Mouse (Mus musculus) forebrain, embryonic 15.5 days (tissue): ENCODE results near the gene Apopt1. TPM values are rescaled to one million over a fixed set of nuclear protein-coding genes. Genes with fewer than 3 reads are reported as not detected.
A peak's percentile ranks its signal among the peaks of the same experiment; 100 is the strongest.

ENCODE experiments used
- ATAC-seq: fragments of 200-750 bp; cut with Nextera tagmentation; replicated peaks from 2 replicates; pipeline ENCODE4 v1.8.0; 2017; ENCODE audit warnings: mild to moderate bottlenecking, moderate TSS enrichment, moderate library complexity
- H3K27ac ChIP-seq: fragments of 300-500 bp; sonication (generic); replicated peaks from 2 replicates; pipeline ENCODE4 v1.5.1; 2015; ENCODE audit warnings: mild to moderate bottlenecking, inconsistent platforms
- H3K27me3 ChIP-seq: fragments of 300-500 bp; sonication (generic); 2 replicates; pipeline ENCODE4 v1.6.1; 2015; ENCODE audit warnings: inconsistent platforms
- H3K36me3 ChIP-seq: fragments of 300-500 bp; sonication (generic); 2 replicates; pipeline ENCODE4 v1.6.1; 2015; ENCODE audit warnings: mild to moderate bottlenecking, inconsistent platforms
- H3K4me1 ChIP-seq: fragments of 300-500 bp; sonication (generic); 2 replicates; pipeline ENCODE4 v1.6.1; 2015; ENCODE audit warnings: inconsistent platforms
- H3K4me2 ChIP-seq: fragments of 300-500 bp; sonication (generic); replicated peaks from 2 replicates; pipeline ENCODE4 v1.6.1; 2015; ENCODE audit warnings: mild to moderate bottlenecking, inconsistent platforms
- H3K4me3 ChIP-seq: fragments of 300-500 bp; sonication (generic); 2 replicates; pipeline ENCODE4 v1.5.1; 2015; ENCODE audit warnings: mild to moderate bottlenecking, inconsistent platforms
- H3K9ac ChIP-seq: fragments of 300-500 bp; sonication (generic); replicated peaks from 2 replicates; pipeline ENCODE4 v1.6.1; 2015; ENCODE audit warnings: mild to moderate bottlenecking, inconsistent platforms
- H3K9me3 ChIP-seq: fragments of 300-500 bp; sonication (generic); 2 replicates; pipeline ENCODE4 v1.6.1; 2016; ENCODE audit warnings: inconsistent platforms
- WGBS: fragments of 180-500 bp; shearing (Covaris S2); methylation state at CpG from one replicate; pipeline ENCODE4 v1.1.7; 2015; ENCODE audit warnings: mixed read lengths; 5-methylcytosine and 5-hydroxymethylcytosine counted together
- polyA plus RNA-seq: library from polyadenylated mRNA; unstranded; fragments of >200 nt; fragmentation: Nextera tagmentation; extraction: Ambion mirVana; gene quantifications from 2 replicates; pipeline ENCODE4 v1.2.1, GENCODE M21; 2015

The Apopt1 gene
- polyA plus RNA-seq, 1 experiment from 2014 or later, result 48.2 TPM

DNA sequence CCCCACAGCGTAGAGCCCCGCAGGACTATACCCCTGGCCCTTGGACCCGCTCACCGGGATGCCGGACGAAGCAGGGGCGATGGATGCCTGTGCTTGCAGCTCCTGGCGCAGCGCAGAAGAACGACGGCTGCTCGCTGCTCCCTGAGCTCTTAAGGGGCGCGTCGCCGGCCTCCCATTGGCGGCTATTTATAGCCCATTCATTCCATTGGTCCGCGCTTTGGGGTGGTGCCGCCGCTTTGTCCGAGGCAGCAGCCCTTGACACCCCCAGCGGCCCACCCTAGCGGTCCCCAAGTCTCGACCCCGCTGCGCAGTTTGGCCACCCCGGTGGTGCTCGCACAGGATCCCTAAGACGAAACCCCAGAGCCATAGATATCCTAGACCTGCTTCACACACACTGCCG, 40.9 kb upstream of the Apopt1 start, which contains the start of gene Ckb:
Gene Ckb (minus strand): TSS at position 163 of the 400 bp plus-strand sequence.
- Histone ChIP-seq H3K9ac (peak within 1 kb of the TSS; percentile 96), H3K36me3 (peaks cover 11% of the 10 kb centered on the region; the same call in 1 of the 2 replicates), H3K4me1 (peaks cover 40% of the 10 kb centered on the region), H3K4me3 (peak within 1 kb of the TSS; percentile 90), H3K4me2 (peak within 1 kb of the TSS; percentile 71), H3K27me3 (no peaks in the 10 kb centered on the region), H3K27ac (peak within 1 kb of the TSS; percentile 91), H3K9me3 (no peaks in the 10 kb centered on the region)
- ATAC-seq, result peak; percentile 89
- WGBS, result under 1% methylated on average over 31 of the region's 31 CpGs

- ATAC-seq, result no peak; the same call in 1 of the 2 replicates
- Histone ChIP-seq H3K27ac (peak overlapping the region; percentile 91), H3K9ac (peak overlapping the region; percentile 96), H3K9me3 (no peaks in the 10 kb centered on the region), H3K36me3 (peaks cover 11% of the 10 kb centered on the region; the same call in 1 of the 2 replicates), H3K4me1 (peaks cover 44% of the 10 kb centered on the region), H3K4me3 (peak overlapping the region; percentile 90), H3K4me2 (peak overlapping the region; percentile 71), H3K27me3 (no peaks in the 10 kb centered on the region)
- WGBS, result 12% methylated on average over 12 of the region's 12 CpGs
These were observed 40.5 kb upstream of the Apopt1 start for GRCm38 (mm10) chr12:111672581-111672980.

DNA sequence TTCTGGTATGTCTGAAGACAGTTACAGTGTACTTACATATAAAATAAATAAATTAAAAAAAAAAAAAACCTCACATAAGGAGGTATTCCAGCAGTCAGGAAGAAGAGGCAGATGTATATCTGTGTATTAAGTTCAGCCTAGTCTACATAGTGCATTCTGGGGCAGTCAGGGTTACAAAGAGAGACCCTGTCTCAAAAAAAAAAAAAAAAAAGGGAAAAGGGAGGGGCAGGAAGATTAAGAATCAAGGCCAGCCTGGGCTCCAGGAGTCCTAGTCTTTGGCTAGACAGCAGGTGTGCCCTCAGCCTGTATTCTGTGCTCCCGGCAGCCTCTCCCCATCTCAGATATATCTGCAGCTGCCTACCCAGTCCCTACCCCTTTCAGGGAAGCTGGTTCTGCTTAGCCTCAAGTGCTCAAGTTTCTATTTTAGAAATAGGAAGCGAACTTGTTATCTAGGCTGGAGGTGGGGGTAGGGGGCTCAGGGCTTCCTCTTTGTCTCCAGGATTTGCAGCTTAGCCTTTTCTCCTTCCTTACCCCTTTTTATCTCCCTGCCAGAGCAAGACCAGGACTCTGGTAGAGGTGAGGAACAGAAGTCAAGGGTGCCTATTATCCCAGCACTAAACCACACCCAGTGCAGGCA, 38.1 kb upstream of the Apopt1 start:
- peaks cover 4% of the 10 kb centered on the region; the same call in 1 of the 2 replicates for H3K36me3 ChIP-seq
- no peak overlapping the region for H3K9ac ChIP-seq
- ATAC-seq, result no peak
- H3K4me1 ChIP-seq, result peaks cover 44% of the 10 kb centered on the region
- H3K4me3 ChIP-seq, result no peak overlapping the region
- H3K9me3 ChIP-seq, result no peaks in the 10 kb centered on the region
- H3K27me3 ChIP-seq, result no peaks in the 10 kb centered on the region
- WGBS, result 78% methylated on average over 2 of the region's 2 CpGs
- H3K27ac ChIP-seq, result no peak overlapping the region
- no peak overlapping the region for H3K4me2 ChIP-seq

DNA sequence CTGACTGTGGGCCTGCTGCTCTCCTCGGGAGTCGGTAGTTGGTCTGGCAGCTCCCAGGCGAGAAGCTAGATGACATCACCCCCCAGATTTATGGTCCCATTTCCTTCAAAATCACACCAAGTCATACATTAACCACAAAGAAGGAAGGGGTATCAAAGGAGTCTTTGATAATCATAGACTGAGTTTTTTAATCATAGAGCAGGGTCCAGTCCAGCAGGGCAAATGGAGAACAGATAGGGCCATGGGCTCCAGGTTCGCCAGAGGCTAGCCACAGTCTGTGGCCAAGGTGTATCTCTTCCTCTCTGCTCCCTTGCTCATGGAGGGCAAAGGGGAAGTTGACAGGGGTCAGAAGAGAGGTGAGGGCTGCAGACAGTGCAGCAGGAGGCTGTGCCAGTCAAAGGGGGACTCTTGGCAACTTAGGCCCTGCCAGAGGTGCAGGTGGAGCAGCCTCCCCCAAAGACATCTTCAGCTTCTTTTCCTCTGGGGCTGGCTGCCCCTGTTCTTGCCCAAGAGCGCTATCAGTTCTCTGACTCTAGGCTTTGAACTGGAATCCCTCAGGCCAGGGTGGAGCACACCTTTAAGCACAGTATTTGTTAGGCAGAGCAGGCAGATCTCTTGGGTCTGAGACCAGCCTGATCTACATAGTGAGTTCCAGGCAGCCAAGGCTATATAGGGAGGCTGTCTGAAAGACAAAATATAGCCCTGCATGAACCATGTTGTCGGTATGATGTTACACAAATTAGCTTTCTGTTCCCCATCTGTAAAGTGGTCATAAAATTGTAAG, 37.1 kb upstream of the Apopt1 start:
- Histone ChIP-seq H3K9ac (no peak overlapping the region), H3K4me1 (peaks cover 34% of the 10 kb centered on the region), H3K9me3 (no peaks in the 10 kb centered on the region), H3K4me2 (no peak overlapping the region), H3K4me3 (no peak overlapping the region), H3K27ac (no peak overlapping the region), H3K36me3 (no peaks in the 10 kb centered on the region), H3K27me3 (no peaks in the 10 kb centered on the region)
- 91% methylated on average over 6 of the region's 6 CpGs for WGBS
- no peak for ATAC-seq

DNA sequence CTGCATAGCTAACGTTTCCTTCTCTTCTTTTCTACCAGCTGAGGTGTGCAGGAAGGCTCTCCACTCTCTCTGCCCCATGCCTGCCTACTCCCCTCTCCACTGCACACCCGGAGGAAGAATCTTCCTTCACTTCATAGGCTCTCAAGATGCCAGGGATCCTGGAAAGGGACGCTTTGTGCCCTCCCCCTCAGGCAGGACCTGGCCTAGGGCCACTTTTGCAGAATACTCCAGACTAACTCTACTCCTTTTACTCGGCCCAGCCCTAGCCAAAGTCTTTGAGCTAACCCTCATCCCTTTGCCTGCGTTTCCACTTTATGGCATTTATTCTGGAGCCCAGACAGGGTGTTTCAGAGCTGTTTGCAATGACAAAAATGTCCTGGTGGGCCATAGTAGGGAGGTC, 35.6 kb upstream of the Apopt1 start:
- H3K9me3 ChIP-seq, result no peaks in the 10 kb centered on the region
- peak overlapping the region; percentile 96 for H3K4me3 ChIP-seq
- no peaks in the 10 kb centered on the region for H3K36me3 ChIP-seq
- peak; percentile 46 for ATAC-seq
- H3K27me3 ChIP-seq, result no peaks in the 10 kb centered on the region
- peak overlapping the region; percentile 82 for H3K9ac ChIP-seq
- 14% methylated on average over 5 of the region's 5 CpGs for WGBS
- peaks cover 29% of the 10 kb centered on the region for H3K4me1 ChIP-seq
- H3K4me2 ChIP-seq, result peak overlapping the region; percentile 97
- H3K27ac ChIP-seq, result peak overlapping the region; percentile 96

DNA sequence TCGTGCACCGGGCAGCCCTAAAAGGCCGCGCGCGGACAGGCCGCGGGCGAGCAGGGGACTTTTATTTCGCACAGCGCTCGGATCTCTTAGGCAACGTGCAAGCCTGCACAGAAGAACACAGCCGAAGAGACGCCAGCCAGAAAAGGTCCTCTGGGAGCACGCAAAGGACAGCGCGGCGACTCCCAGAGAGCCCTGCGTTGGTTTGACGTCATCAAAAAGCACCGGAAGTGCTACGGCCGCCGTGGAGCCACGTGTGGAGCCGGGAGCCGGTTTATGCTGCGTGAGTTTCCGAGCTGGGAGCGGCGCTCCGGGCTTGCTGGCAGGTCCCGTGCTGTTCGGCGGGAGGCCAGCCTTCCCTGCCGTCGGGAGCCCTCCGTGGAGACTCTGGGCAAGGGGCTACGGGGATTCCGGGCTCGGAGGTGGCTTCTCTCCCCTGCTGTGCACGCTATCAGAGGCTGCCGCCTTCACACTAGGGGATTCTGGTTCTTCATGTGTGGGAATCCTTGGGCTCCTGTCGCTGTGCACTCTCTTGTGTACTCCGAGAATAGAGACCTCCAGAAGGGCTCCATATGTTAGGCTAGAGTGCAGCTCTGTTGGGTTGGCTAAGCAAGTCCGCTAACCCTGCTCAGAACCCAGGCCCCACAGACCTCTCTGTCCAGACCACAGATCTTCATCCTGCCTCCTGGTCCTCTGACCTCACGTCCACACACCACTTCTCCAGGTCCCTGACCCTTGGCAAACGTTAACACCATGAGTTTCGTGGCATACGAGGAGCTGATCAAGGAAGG, 35.0 kb upstream of the Apopt1 start, which contains the start of gene Trmt61a:
Gene Trmt61a (plus strand): TSS at position 224 of the 788 bp plus-strand sequence.
- no peaks in the 10 kb centered on the region for H3K9me3 ChIP-seq
- under 1% methylated on average over 51 of the region's 51 CpGs for WGBS
- peak; percentile 88 for ATAC-seq

GRCm38 (mm10) chr12:111678670-111678933, 34.5 kb upstream of the Apopt1 start:
- 7% methylated on average over 13 of the region's 13 CpGs for WGBS

More for the DNA sequence above, 35.0 kb upstream of the Apopt1 start, which contains the start of gene Trmt61a:
- peak within 1 kb of the TSS; percentile 82 for H3K9ac ChIP-seq
- H3K36me3 ChIP-seq, result no peaks in the 10 kb centered on the region
- H3K27me3 ChIP-seq, result no peaks in the 10 kb centered on the region
- H3K27ac ChIP-seq, result peak within 1 kb of the TSS; percentile 96
- H3K4me2 ChIP-seq, result peak within 1 kb of the TSS; percentile 97
- peak within 1 kb of the TSS; percentile 96 for H3K4me3 ChIP-seq
- H3K4me1 ChIP-seq, result peaks cover 23% of the 10 kb centered on the region

DNA sequence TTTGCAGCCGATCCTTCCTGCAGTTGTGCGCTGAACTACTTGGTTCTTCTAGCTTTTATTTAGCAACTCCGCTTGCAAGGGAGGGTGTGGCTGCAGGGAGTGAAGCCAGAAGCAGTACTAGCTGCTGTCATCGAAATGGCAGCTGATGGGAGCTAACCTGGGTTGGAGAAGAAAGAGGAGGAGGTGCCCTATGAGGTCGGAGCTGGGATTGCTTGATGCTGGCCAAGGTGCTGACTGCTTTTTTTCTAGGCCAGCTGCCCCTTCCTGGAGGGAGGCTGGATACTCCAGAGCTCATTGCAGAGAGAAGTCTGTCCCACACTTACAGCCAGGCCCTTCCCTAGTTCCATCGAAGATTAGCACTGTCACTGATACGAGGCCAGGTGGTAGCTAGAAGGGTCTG, 34.1 kb upstream of the Apopt1 start:
- peak overlapping the region; percentile 82; the same call in 1 of the 2 replicates for H3K9ac ChIP-seq
- WGBS, result 59% methylated on average over 7 of the region's 7 CpGs

More at GRCm38 (mm10) chr12:111678670-111678933, 34.5 kb upstream of the Apopt1 start:
- Histone ChIP-seq H3K9ac (peak overlapping the region; percentile 82), H3K4me1 (peaks cover 23% of the 10 kb centered on the region), H3K36me3 (no peaks in the 10 kb centered on the region), H3K4me2 (peak overlapping the region; percentile 97), H3K9me3 (no peaks in the 10 kb centered on the region), H3K27ac (no peak overlapping the region), H3K27me3 (no peaks in the 10 kb centered on the region), H3K4me3 (peak overlapping the region; percentile 96)
- ATAC-seq, result no peak

GRCm38 (mm10) chr12:111680661-111681060, 32.4 kb upstream of the Apopt1 start:
- Histone ChIP-seq H3K27ac (no peak overlapping the region), H3K4me3 (no peak overlapping the region), H3K4me1 (peaks cover 23% of the 10 kb centered on the region), H3K9ac (no peak overlapping the region), H3K36me3 (0 out of 2 replicates have a peak, but pooled peaks cover 3% of the 10 kb centered on the region), H3K4me2 (no peak overlapping the region), H3K27me3 (no peaks in the 10 kb centered on the region), H3K9me3 (no peaks in the 10 kb centered on the region)
- no peak for ATAC-seq
- 94% methylated on average over 13 of the region's 13 CpGs for WGBS

More for the DNA sequence above, 34.1 kb upstream of the Apopt1 start:
- Histone ChIP-seq H3K27ac (no peak overlapping the region), H3K27me3 (no peaks in the 10 kb centered on the region), H3K4me3 (peak overlapping the region; percentile 96), H3K9me3 (no peaks in the 10 kb centered on the region), H3K36me3 (no peaks in the 10 kb centered on the region), H3K4me2 (peak overlapping the region; percentile 97), H3K4me1 (peaks cover 23% of the 10 kb centered on the region)
- ATAC-seq, result no peak

DNA sequence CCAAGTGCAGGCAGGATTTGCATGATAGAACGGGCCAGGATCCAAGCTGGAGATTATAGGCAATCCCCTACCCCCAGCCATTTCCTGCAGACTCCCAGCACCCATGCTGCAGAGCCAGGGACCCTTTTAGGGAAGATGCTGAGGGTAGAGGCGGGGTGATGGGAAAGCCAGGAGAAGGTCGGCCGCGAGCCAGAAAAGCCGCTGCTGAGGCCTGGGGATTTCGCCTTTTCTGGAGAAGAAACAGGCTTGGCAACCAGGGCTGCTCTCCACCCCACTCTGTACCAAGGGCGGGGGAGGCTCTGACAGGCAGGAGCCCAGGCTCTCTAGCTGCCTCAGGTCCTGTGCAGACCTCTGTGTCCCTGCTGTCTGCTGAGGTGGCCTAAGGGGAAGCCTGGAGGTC, 31.8 kb upstream of the Apopt1 start:
- 83% methylated on average over 8 of the region's 8 CpGs for WGBS
- Histone ChIP-seq H3K27ac (no peak overlapping the region), H3K27me3 (no peaks in the 10 kb centered on the region), H3K9ac (no peak overlapping the region), H3K9me3 (no peaks in the 10 kb centered on the region), H3K4me2 (no peak overlapping the region), H3K36me3 (0 out of 2 replicates have a peak, but pooled peaks cover 3% of the 10 kb centered on the region), H3K4me1 (peaks cover 23% of the 10 kb centered on the region), H3K4me3 (no peak overlapping the region)
- no peak for ATAC-seq

- 88% methylated on average over 5 of the region's 5 CpGs for WGBS
- no peaks in the 10 kb centered on the region for H3K9me3 ChIP-seq
- no peak overlapping the region for H3K27ac ChIP-seq
- no peak overlapping the region for H3K9ac ChIP-seq
- H3K4me3 ChIP-seq, result no peak overlapping the region
- 0 out of 2 replicates have a peak, but pooled peaks cover 3% of the 10 kb centered on the region for H3K36me3 ChIP-seq
- H3K27me3 ChIP-seq, result no peaks in the 10 kb centered on the region
- H3K4me1 ChIP-seq, result peaks cover 28% of the 10 kb centered on the region
- H3K4me2 ChIP-seq, result no peak overlapping the region
- no peak for ATAC-seq
These were observed 31.1 kb upstream of the Apopt1 start for GRCm38 (mm10) chr12:111682003-111682402.
